Mouse (Mus musculus) layer of hippocampus, adult 9-10 months (tissue): ENCODE results near the gene Efcab5.
A peak's percentile ranks its signal among the peaks of the same experiment; 100 is the strongest.
"Not testable (repeated sequence)": the region's sequence is repeated elsewhere in the genome, so short reads cannot be mapped to it uniquely, and the experiment has no call there.

Source experiments
- DNase-seq: peaks from one replicate; pipeline ENCODE4 v3.0.0; 2022; ENCODE audit warnings: low spot score

Gene Efcab5

GRCm38 (mm10) chr11:77179771-77180170, 9.0 kb downstream of the Efcab5 start:
- DNase-seq, result no peak

- peak; percentile 24 for DNase-seq
Observed at GRCm38 (mm10) chr11:77174531-77174930, 14.2 kb downstream of the Efcab5 start.

- peak; percentile 20 for DNase-seq
Observed at GRCm38 (mm10) chr11:77173731-77174130, 15.0 kb downstream of the Efcab5 start.

- no peak for DNase-seq
Observed at GRCm38 (mm10) chr11:77160744-77161143, 28.0 kb downstream of the Efcab5 start.

- DNase-seq, result no peak
Observed at GRCm38 (mm10) chr11:77160341-77160740, 28.4 kb downstream of the Efcab5 start.

GRCm38 (mm10) chr11:77154214-77154613, 34.6 kb downstream of the Efcab5 start:
- no peak for DNase-seq

GRCm38 (mm10) chr11:77150806-77151205, 38.0 kb downstream of the Efcab5 start:
- DNase-seq, result no peak

- DNase-seq, result not testable (repeated sequence)
Observed at GRCm38 (mm10) chr11:77149783-77150630, 38.8 kb downstream of the Efcab5 start.

- DNase-seq, result no peak
Observed at GRCm38 (mm10) chr11:77148774-77149173, 40.0 kb downstream of the Efcab5 start.

GRCm38 (mm10) chr11:77147753-77148152, 41.0 kb downstream of the Efcab5 start:
- no peak for DNase-seq

- DNase-seq, result no peak
Observed at GRCm38 (mm10) chr11:77145423-77145822, 43.3 kb downstream of the Efcab5 start.

- no peak for DNase-seq
Observed at GRCm38 (mm10) chr11:77141938-77142337, 46.8 kb downstream of the Efcab5 start.

GRCm38 (mm10) chr11:77139976-77140375, 48.8 kb downstream of the Efcab5 start:
- DNase-seq, result no peak

GRCm38 (mm10) chr11:77133450-77133849, 55.3 kb downstream of the Efcab5 start:
- DNase-seq, result no peak

GRCm38 (mm10) chr11:77132580-77132979, 56.2 kb downstream of the Efcab5 start:
- no peak for DNase-seq

- no peak for DNase-seq
Observed at GRCm38 (mm10) chr11:77128562-77128961, 60.2 kb downstream of the Efcab5 start.

GRCm38 (mm10) chr11:77111141-77111540, 77.6 kb downstream of the Efcab5 start:
- no peak for DNase-seq

- no peak for DNase-seq
Observed at GRCm38 (mm10) chr11:77108442-77108841, 80.3 kb downstream of the Efcab5 start.

- DNase-seq, result not testable (repeated sequence)
Observed at GRCm38 (mm10) chr11:77107872-77108271, 80.9 kb downstream of the Efcab5 start.

GRCm38 (mm10) chr11:77106961-77107360, 81.8 kb downstream of the Efcab5 start:
- no peak for DNase-seq

GRCm38 (mm10) chr11:77100137-77100937, 88.4 kb downstream of the Efcab5 start:
- peak; percentile 80 for DNase-seq

GRCm38 (mm10) chr11:77098332-77098972, 90.3 kb downstream of the Efcab5 start:
- DNase-seq, result no peak

- no peak for DNase-seq
Observed at GRCm38 (mm10) chr11:77096991-77097390, 91.8 kb downstream of the Efcab5 start.
